Mouse (Mus musculus): ENCODE results near the gene Pik3c2b. TPM values are rescaled to one million over a fixed set of nuclear protein-coding genes. Genes with fewer than 3 reads are reported as not detected.
A peak's percentile ranks its signal among the peaks of the same experiment; 100 is the strongest.

The Pik3c2b gene
- polyA plus RNA-seq, 1 experiment from 2014 or later: 1.00 TPM

DNA sequence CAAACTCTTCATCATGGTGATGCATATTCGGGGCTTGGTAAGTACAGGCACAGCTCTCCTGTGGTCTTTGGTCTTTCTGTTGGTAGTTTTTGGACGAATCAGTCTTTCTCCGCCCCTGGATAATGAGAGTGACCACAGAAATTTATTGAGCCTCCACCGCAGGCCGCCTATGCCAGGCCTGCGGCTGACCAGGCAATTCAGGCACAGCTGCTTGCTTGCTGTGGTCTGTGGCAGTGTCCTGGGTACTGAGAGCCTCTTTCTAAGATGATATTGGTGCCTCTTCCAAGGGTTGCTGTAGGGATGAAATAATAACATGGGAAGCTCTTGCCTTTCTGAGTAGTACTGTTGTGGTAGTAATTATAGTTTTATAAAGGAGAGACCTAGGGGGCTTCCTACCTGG is 58.4 kb downstream of the Pik3c2b start:
- H3K27me3 ChIP-seq (ENCODE audit: insufficient read depth, low read length): no peaks in the 10 kb centered on the region
- no peak for DNase-seq
- 0 out of 2 replicates have a peak, but pooled peaks cover 3% of the 10 kb centered on the region for H3K36me3 ChIP-seq (replicated peaks; ENCODE audit: insufficient read depth, low read length)
- H3K9ac ChIP-seq (replicated peaks): no peak overlapping the region
- ATAC-seq: no peak
- no peaks in the 10 kb centered on the region for H3K4me1 ChIP-seq (ENCODE audit: insufficient read depth)
- no peak for TF ChIP-seq CTCF (IDR thresholded peaks at IDR 0.05; ENCODE audit: low read depth)
- TF ChIP-seq EP300 (IDR thresholded peaks at IDR 0.05; ENCODE audit: low read depth): no peak
- no peaks in the 10 kb centered on the region for H3K9me3 ChIP-seq (ENCODE audit: low read length)
- H3K27ac ChIP-seq (ENCODE audit: low read depth): no peak overlapping the region
- no peak overlapping the region for H3K4me2 ChIP-seq (ENCODE audit: low read depth, low read length)
- WGBS (ENCODE audit: insufficient replicate concordance): 87% methylated on average over 6 of the region's 6 CpGs
- H3K4me3 ChIP-seq (ENCODE audit: low read depth, low read length): no peak overlapping the region

DNA sequence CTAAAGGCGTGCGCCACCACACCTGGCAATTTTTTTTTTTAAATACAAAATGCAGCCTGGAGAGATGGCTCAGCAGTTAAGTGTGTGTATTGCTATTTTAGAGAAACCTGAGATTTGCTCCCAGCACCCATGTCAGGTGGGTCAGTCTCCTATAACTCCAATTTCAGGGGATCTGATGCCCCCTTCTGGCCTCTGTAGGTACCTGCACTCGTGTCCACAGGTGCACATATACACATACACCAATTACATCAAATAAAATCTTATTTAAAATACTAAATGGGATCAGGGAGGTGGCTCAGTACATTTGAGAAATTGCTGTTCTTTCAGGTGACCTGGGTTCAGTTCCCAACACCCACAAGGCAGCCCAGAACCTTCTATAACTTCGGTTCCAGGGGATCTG is 70.6 kb downstream of the Pik3c2b start:
- no peak overlapping the region for H3K27ac ChIP-seq (ENCODE audit: low read depth)
- WGBS (ENCODE audit: insufficient replicate concordance): 90% methylated on average over 4 of the region's 4 CpGs
- H3K4me1 ChIP-seq (ENCODE audit: insufficient read depth): peaks cover 25% of the 10 kb centered on the region
- ATAC-seq: no peak
- no peak overlapping the region for H3K4me2 ChIP-seq (ENCODE audit: low read depth, low read length)
- no peaks in the 10 kb centered on the region for H3K36me3 ChIP-seq (replicated peaks; ENCODE audit: insufficient read depth, low read length)
- H3K27me3 ChIP-seq (ENCODE audit: insufficient read depth, low read length): no peaks in the 10 kb centered on the region
- H3K4me3 ChIP-seq (ENCODE audit: low read depth, low read length): no peak overlapping the region
- no peak overlapping the region for H3K9ac ChIP-seq (replicated peaks)
- DNase-seq: no peak
- TF ChIP-seq EP300 (IDR thresholded peaks at IDR 0.05; ENCODE audit: low read depth): no peak
- TF ChIP-seq CTCF (IDR thresholded peaks at IDR 0.05; ENCODE audit: low read depth): no peak
- no peaks in the 10 kb centered on the region for H3K9me3 ChIP-seq (ENCODE audit: low read length)

DNA sequence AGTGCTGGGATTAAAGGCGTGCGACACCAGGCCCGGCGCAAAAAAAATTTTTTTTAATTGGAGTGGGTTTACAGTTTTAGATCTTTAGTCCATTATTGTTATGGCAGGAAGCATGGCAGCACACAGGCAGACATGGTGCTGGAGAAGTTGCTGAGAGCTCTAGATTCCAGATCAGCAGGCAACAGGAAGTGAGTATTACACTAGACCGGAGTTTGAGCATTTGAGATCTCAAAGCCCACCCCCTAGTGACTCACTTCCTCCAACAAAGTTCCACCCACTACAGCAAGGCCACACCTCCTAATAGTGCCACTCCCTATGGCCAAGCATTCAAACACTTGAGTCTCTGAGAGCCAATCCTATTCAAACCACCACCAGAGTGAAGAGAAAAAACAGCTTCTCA is 72.7 kb downstream of the Pik3c2b start:
- peak overlapping the region; percentile 62 for H3K27ac ChIP-seq (ENCODE audit: low read depth)

DNA sequence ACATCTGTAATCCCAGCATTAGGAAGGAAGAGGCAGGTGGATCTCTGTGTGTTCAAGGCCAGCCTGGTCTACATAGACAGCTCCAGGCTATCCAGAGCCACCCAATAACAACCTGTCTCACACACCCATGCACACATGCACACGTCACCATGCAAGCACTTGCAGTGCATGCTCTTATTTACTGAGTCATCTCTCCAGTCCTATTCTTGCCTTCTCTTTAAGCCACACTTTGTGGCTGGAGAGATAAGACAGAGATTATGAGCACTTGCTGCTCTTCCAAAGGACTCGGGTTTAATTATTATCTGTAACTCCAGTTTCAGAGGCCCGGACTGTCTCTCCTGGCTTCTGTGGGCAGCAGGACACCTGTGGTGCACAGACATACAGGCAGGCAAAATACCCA is 73.4 kb downstream of the Pik3c2b start:
- DNase-seq (no peak), ATAC-seq (peak; percentile 58)
- TF ChIP-seq EP300 (IDR thresholded peaks at IDR 0.05; ENCODE audit: low read depth) (peak; percentile 47; the same call in 1 of the 2 replicates), CTCF (IDR thresholded peaks at IDR 0.05; ENCODE audit: low read depth) (no peak)
- 26% methylated on average over 3 of the region's 3 CpGs for WGBS (ENCODE audit: insufficient replicate concordance)
- H3K4me1 ChIP-seq (ENCODE audit: insufficient read depth): peaks cover 34% of the 10 kb centered on the region
- H3K9ac ChIP-seq (replicated peaks): no peak overlapping the region; the same call in 1 of the 2 replicates
- peak overlapping the region; percentile 62 for H3K27ac ChIP-seq (ENCODE audit: low read depth)
- H3K4me2 ChIP-seq (ENCODE audit: low read depth, low read length): 0 out of 2 replicates have a peak overlapping the region, but pooled peaks have one; percentile 11
- no peaks in the 10 kb centered on the region for H3K36me3 ChIP-seq (replicated peaks; ENCODE audit: insufficient read depth, low read length)
- H3K9me3 ChIP-seq (ENCODE audit: low read length): no peaks in the 10 kb centered on the region
- no peaks in the 10 kb centered on the region for H3K27me3 ChIP-seq (ENCODE audit: insufficient read depth, low read length)
- H3K4me3 ChIP-seq (ENCODE audit: low read depth, low read length): no peak overlapping the region

More for the DNA sequence above, 72.7 kb downstream of the Pik3c2b start:
- Histone ChIP-seq H3K4me3 (ENCODE audit: low read depth, low read length) (no peak overlapping the region), H3K36me3 (replicated peaks; ENCODE audit: insufficient read depth, low read length) (no peaks in the 10 kb centered on the region), H3K9ac (replicated peaks) (no peak overlapping the region), H3K27me3 (ENCODE audit: insufficient read depth, low read length) (no peaks in the 10 kb centered on the region), H3K4me1 (ENCODE audit: insufficient read depth) (peaks cover 30% of the 10 kb centered on the region), H3K9me3 (ENCODE audit: low read length) (no peaks in the 10 kb centered on the region), H3K4me2 (ENCODE audit: low read depth, low read length) (no peak overlapping the region)
- 76% methylated on average over 5 of the region's 5 CpGs for WGBS (ENCODE audit: insufficient replicate concordance)
- peak; percentile 45 for DNase-seq
- no peak for TF ChIP-seq CTCF (IDR thresholded peaks at IDR 0.05; ENCODE audit: low read depth)
- TF ChIP-seq EP300 (IDR thresholded peaks at IDR 0.05; ENCODE audit: low read depth): no peak
- ATAC-seq: peak; percentile 59

DNA sequence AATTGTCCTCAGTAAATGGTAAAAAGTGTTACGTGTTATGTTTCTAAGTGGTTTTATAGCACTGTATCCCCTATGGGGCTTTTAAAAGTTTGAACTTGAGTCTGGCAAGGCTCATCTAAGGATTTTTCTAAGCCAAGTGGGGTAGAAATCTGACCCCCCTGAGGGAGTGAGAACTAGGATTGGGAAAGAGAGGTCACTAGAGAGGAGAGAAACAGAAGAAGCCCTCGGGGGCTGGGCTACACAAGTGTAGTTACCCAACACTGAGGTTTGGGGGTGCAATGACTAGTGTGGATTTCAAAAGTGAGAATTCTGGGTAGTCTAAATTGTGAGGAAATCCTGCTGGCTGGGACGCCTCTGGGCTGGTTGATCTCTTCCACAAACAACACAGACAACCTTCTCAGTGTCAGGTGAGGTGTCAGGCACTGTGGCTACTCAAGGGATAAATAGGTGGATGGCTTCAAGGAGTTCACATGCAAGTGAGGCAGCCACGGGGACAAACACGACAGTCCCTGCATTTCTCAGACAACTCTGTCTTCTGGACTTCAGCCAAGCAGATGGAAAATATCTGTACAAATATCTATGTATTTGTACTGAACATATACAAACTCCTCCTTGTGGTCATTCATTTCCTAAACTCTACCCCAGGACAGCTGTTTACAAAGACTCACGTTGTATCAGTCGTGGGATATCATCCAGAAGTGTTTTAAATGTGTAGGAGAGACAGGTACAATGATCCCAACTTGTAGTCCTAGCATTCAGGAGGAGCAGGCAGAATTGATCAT is 74.7 kb downstream of the Pik3c2b start:
- no peaks in the 10 kb centered on the region for H3K27me3 ChIP-seq (ENCODE audit: insufficient read depth, low read length)
- ATAC-seq (peak; percentile 80), DNase-seq (peak; percentile 58)
- TF ChIP-seq EP300 (IDR thresholded peaks at IDR 0.05; ENCODE audit: low read depth) (peak; percentile 62; the same call in 1 of the 2 replicates), CTCF (IDR thresholded peaks at IDR 0.05; ENCODE audit: low read depth) (no peak; the same call in 1 of the 2 replicates)
- H3K36me3 ChIP-seq (replicated peaks; ENCODE audit: insufficient read depth, low read length): no peaks in the 10 kb centered on the region
- H3K4me1 ChIP-seq (ENCODE audit: insufficient read depth): peaks cover 38% of the 10 kb centered on the region
- WGBS (ENCODE audit: insufficient replicate concordance): 31% methylated on average over 7 of the region's 7 CpGs
- 0 out of 2 replicates have a peak overlapping the region, but pooled peaks have one; percentile 24 for H3K9ac ChIP-seq (replicated peaks)
- H3K4me3 ChIP-seq (ENCODE audit: low read depth, low read length): no peak overlapping the region
- no peaks in the 10 kb centered on the region for H3K9me3 ChIP-seq (ENCODE audit: low read length)
- peak overlapping the region; percentile 82 for H3K27ac ChIP-seq (ENCODE audit: low read depth)
- 0 out of 2 replicates have a peak overlapping the region, but pooled peaks have one; percentile 10 for H3K4me2 ChIP-seq (ENCODE audit: low read depth, low read length)

DNA sequence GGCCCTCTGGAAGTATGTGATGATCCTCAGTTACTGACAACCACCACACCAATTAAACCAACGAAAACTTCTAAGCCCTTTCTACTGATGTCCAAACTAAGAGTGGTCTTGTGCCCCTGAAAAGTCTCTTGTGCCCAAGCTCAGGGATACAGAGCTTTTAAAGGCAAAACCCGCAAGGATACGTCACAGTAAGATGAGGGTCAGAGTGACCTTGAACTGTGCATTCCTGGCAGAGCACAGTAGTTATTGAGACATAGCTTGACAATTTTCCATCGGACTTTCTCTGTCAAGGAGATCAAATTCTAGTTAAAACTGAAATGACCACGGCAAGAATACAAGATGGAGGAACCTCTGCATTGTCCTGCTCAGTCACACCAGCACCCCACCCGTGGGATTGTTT is 75.8 kb downstream of the Pik3c2b start:
- TF ChIP-seq CTCF (IDR thresholded peaks at IDR 0.05; ENCODE audit: low read depth) (no peak), EP300 (IDR thresholded peaks at IDR 0.05; ENCODE audit: low read depth) (no peak)
- no peak overlapping the region for H3K4me3 ChIP-seq (ENCODE audit: low read depth, low read length)
- H3K9me3 ChIP-seq (ENCODE audit: low read length): no peaks in the 10 kb centered on the region
- ATAC-seq: no peak; the same call in 1 of the 2 replicates
- H3K27me3 ChIP-seq (ENCODE audit: insufficient read depth, low read length): no peaks in the 10 kb centered on the region
- H3K4me1 ChIP-seq (ENCODE audit: insufficient read depth): peaks cover 38% of the 10 kb centered on the region
- no peak overlapping the region for H3K4me2 ChIP-seq (ENCODE audit: low read depth, low read length)
- WGBS (ENCODE audit: insufficient replicate concordance): 49% methylated on average over 6 of the region's 6 CpGs
- DNase-seq: no peak
- peak overlapping the region; percentile 82 for H3K27ac ChIP-seq (ENCODE audit: low read depth)
- no peak overlapping the region for H3K9ac ChIP-seq (replicated peaks)
- no peaks in the 10 kb centered on the region for H3K36me3 ChIP-seq (replicated peaks; ENCODE audit: insufficient read depth, low read length)

Data from liver, postnatal 0 days (tissue).